Mouse (Mus musculus) liver, postnatal 0 days (tissue): ENCODE measurements around the gene Gm26602. TPM values are rescaled to one million over a fixed set of nuclear protein-coding genes. Genes with fewer than 3 reads are reported as not detected.

Source experiments
- ATAC-seq: fragments of 200-750 bp; cut with Nextera tagmentation; 2 replicates; pipeline ENCODE4 v1.8.0; 2017; ENCODE audit warnings: mild to moderate bottlenecking, moderate library complexity
- DNase-seq: peaks from one replicate; pipeline ENCODE4 v3.0.0-alpha.2; 2016
- H3K27ac ChIP-seq: fragments of 300-500 bp; sonication (generic); 2 replicates; pipeline ENCODE4 v1.5.1; 2014; ENCODE audit warnings: antibody characterized with exemption, moderate library complexity, mild to moderate bottlenecking, low read depth
- H3K27me3 ChIP-seq: fragments of 300-500 bp; sonication (generic); 2 replicates; pipeline ENCODE4 v1.6.1; 2014; ENCODE audit warnings: low read length, control low read depth, mixed read lengths; ENCODE audit not compliant: insufficient read depth
- H3K36me3 ChIP-seq: fragments of 300-500 bp; sonication (generic); replicated peaks from 2 replicates; pipeline ENCODE4 v1.6.1; 2014; ENCODE audit warnings: mild to moderate bottlenecking, control low read depth, low read length, moderate library complexity, mixed read lengths; ENCODE audit not compliant: insufficient read depth
- H3K4me1 ChIP-seq: fragments of 300-500 bp; sonication (generic); 2 replicates; pipeline ENCODE4 v1.6.1; 2014; ENCODE audit warnings: antibody characterized with exemption, mild to moderate bottlenecking, control low read depth; ENCODE audit not compliant: insufficient read depth
- H3K4me2 ChIP-seq: fragments of 300-500 bp; sonication (generic); 2 replicates; pipeline ENCODE4 v1.6.1; 2014; ENCODE audit warnings: low read depth, mild to moderate bottlenecking, low read length, moderate library complexity, mixed read lengths
- H3K4me3 ChIP-seq: fragments of 300-500 bp; sonication (generic); 2 replicates; pipeline ENCODE4 v1.5.1; 2014; ENCODE audit warnings: low read depth, low read length
- H3K9ac ChIP-seq: fragments of 300-500 bp; sonication (generic); replicated peaks from 2 replicates; pipeline ENCODE4 v1.6.1; 2014; ENCODE audit warnings: mild to moderate bottlenecking, moderate library complexity
- H3K9me3 ChIP-seq: fragments of 300-500 bp; sonication (generic); 2 replicates; pipeline ENCODE4 v1.6.1; 2016; ENCODE audit warnings: mild to moderate bottlenecking, control low read depth, low read length, mixed read lengths
- CTCF ChIP-seq: sonication (generic); IDR thresholded peaks from 2 replicates; pipeline ENCODE4 v1.5.1; 2016; ENCODE audit warnings: antibody characterized with exemption, low read depth
- EP300 ChIP-seq: IDR thresholded peaks from 2 replicates; pipeline ENCODE4 v1.6.1; 2016; ENCODE audit warnings: antibody characterized with exemption, low read depth, mild to moderate bottlenecking
- WGBS: fragments of 180-500 bp; shearing (Covaris S2); extraction: QIAGEN DNeasy Blood & Tissue Kit; methylation state at CpG from one replicate; pipeline ENCODE4 v1.1.7; 2014; ENCODE audit not compliant: insufficient replicate concordance; 5-methylcytosine and 5-hydroxymethylcytosine counted together
- polyA plus RNA-seq: library from polyadenylated mRNA; unstranded; fragments of >200 nt; fragmentation: Nextera tagmentation; extraction: Ambion mirVana; gene quantifications from 2 replicates; pipeline ENCODE4 v1.2.1, GENCODE M21; 2015

Gm26602 gene
- polyA plus RNA-seq, 1 experiment from 2014 or later = not detected

DNA sequence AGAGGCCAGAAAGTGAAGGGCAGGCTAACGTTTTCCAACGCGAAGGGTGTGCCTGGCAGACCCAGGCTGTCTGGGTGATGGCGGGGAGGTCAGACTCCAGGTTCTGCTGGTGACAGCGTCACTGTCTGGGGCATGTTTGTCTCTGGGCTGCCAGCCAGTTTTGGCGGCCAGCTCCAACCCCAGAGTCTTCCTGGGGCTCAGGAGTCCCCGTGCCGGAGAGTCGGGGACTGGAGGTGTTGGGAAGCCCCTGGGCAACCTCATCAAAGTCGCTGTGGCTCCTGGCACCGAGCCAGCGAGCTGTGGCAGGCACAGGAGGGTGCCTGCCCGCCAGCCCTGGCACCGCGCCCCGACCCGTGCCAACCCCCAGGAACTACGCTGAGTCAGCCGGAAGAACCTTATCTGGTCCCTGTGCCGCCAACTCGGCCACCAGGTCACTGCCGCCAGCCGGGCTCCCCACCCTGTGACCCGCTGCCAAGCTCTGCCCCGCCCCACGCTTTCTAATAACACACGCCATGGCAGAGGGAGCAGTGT, 26.3 kb downstream of the Gm26602 start:
- Histone ChIP-seq H3K27me3 (no peaks in the 10 kb centered on the region), H3K27ac (peak overlapping the region; percentile 88), H3K4me1 (peaks cover 96% of the 10 kb centered on the region), H3K4me3 (peak overlapping the region; percentile 28; the same call in 1 of the 2 replicates), H3K36me3 (peaks cover 50% of the 10 kb centered on the region), H3K4me2 (peak overlapping the region; percentile 73), H3K9me3 (no peaks in the 10 kb centered on the region), H3K9ac (peak overlapping the region; percentile 55)
- TF ChIP-seq CTCF (no peak), EP300 (peak; percentile 35; the same call in 1 of the 2 replicates)
- 24% methylated on average over 24 of the region's 27 CpGs for WGBS
- peak; percentile 88 for DNase-seq
- peak; percentile 84 for ATAC-seq

GRCm38 (mm10) chr10:79937775-79938526, 27.3 kb downstream of the Gm26602 start:
- WGBS = 52% methylated on average over 11 of the region's 11 CpGs
- Histone ChIP-seq H3K4me1 (peaks cover 90% of the 10 kb centered on the region), H3K4me3 (no peak overlapping the region), H3K4me2 (peak overlapping the region; percentile 73), H3K27me3 (no peaks in the 10 kb centered on the region), H3K36me3 (peaks cover 41% of the 10 kb centered on the region), H3K9me3 (no peaks in the 10 kb centered on the region), H3K9ac (peak overlapping the region; percentile 55), H3K27ac (peak overlapping the region; percentile 88)
- ATAC-seq (peak; percentile 35), DNase-seq (no peak)
- TF ChIP-seq CTCF (0 out of 2 replicates have a peak, but pooled peaks have one; percentile 7), EP300 (no peak)

DNA sequence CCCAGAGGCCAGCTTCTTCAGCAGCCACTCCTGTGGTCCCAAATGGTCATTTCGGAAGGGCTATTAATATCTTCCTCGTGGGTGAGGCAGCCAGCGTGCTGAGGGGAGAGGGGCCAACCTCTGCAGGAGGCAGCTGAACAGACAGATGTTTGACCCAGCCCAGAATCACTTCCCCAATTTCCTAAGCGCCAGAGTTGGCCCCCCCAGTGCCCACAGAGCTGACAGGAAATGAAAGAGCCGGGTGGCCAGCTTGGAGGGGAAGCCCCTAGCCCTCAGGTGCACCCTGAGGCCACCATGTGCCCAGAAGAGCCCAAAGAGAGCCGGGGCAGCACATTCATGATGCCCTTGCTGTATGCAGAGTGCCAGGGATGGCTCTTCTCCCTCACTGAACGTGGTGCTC, 30.1 kb downstream of the Gm26602 start:
- peaks cover 89% of the 10 kb centered on the region for H3K4me1 ChIP-seq

GRCm38 (mm10) chr10:79942988-79943387, 32.3 kb downstream of the Gm26602 start:
- Histone ChIP-seq H3K4me3 (no peak overlapping the region), H3K4me2 (no peak overlapping the region), H3K27ac (peak overlapping the region; percentile 66), H3K36me3 (peaks cover 18% of the 10 kb centered on the region), H3K9me3 (no peaks in the 10 kb centered on the region), H3K4me1 (peaks cover 77% of the 10 kb centered on the region), H3K9ac (no peak overlapping the region; the same call in 1 of the 2 replicates), H3K27me3 (no peaks in the 10 kb centered on the region)
- 72% methylated on average over 1 of the region's 1 CpGs for WGBS
- ATAC-seq (no peak), DNase-seq (no peak)
- TF ChIP-seq EP300 (no peak), CTCF (no peak)

More for the DNA sequence above, 30.1 kb downstream of the Gm26602 start:
- WGBS = 34% methylated on average over 7 of the region's 7 CpGs
- no peak for ATAC-seq
- Histone ChIP-seq H3K4me3 (no peak overlapping the region), H3K27ac (peak overlapping the region; percentile 44), H3K9ac (peak overlapping the region; percentile 27; the same call in 1 of the 2 replicates), H3K4me2 (peak overlapping the region; percentile 47; the same call in 1 of the 2 replicates), H3K36me3 (peaks cover 23% of the 10 kb centered on the region), H3K9me3 (no peaks in the 10 kb centered on the region), H3K27me3 (no peaks in the 10 kb centered on the region)
- TF ChIP-seq EP300 (peak; percentile 44; the same call in 1 of the 2 replicates), CTCF (no peak)
- peak; percentile 69 for DNase-seq

DNA sequence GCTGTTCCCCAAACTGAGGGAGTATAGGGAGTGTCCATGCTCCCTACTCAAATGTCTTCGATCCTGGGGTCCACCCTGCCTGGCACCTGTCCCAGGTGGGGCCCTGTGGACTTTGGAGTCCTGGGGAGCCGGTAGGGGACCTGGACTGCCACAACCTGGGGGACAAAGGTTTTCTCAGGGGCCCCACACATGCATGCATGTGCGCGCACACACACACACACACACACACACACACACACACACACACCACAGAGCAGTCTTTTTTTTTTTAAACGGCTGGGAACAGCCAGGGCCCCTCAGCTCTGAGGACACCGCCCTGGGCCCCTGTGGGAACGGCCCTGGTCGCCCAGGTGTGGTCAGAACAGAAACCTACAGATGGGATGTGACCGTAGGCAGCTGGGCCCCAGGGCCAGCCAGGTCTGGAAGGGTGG, 32.8 kb downstream of the Gm26602 start:
- ATAC-seq = peak; percentile 28; the same call in 1 of the 2 replicates
- Histone ChIP-seq H3K9me3 (no peaks in the 10 kb centered on the region), H3K4me2 (no peak overlapping the region), H3K36me3 (peaks cover 14% of the 10 kb centered on the region), H3K9ac (no peak overlapping the region; the same call in 1 of the 2 replicates), H3K4me3 (no peak overlapping the region), H3K4me1 (peaks cover 72% of the 10 kb centered on the region), H3K27ac (peak overlapping the region; percentile 66), H3K27me3 (no peaks in the 10 kb centered on the region)
- TF ChIP-seq CTCF (no peak), EP300 (no peak)
- DNase-seq = no peak
- 30% methylated on average over 9 of the region's 9 CpGs for WGBS

GRCm38 (mm10) chr10:79945507-79946234, 35.0 kb downstream of the Gm26602 start:
- Histone ChIP-seq H3K4me1 (peaks cover 50% of the 10 kb centered on the region), H3K4me3 (peak overlapping the region; percentile 1; the same call in 1 of the 2 replicates), H3K4me2 (peak overlapping the region; percentile 57), H3K9me3 (no peaks in the 10 kb centered on the region), H3K36me3 (peaks cover 31% of the 10 kb centered on the region), H3K27me3 (no peaks in the 10 kb centered on the region), H3K27ac (peak overlapping the region; percentile 70), H3K9ac (no peak overlapping the region; the same call in 1 of the 2 replicates)
- ATAC-seq (no peak; the same call in 1 of the 2 replicates), DNase-seq (no peak)
- no peak for TF ChIP-seq CTCF
- no peak for TF ChIP-seq EP300
- WGBS = 53% methylated on average over 16 of the region's 16 CpGs
